10 mouse cellular contexts compared by ENCODE assay signal in genomic region chr14:76780572-76781523, GRCm38 (mm10).
DNase-seq lines count a peak whose midpoint lies in the region; ATAC-seq and TF ChIP-seq lines count a peak whose summit lies in the region.
"Had no signal": no experiment of that assay in that cellular context is flagged by ENCODE, and none has a peak within 500 bp of the region (broad histone marks: within the 10 kb centered on the region; RNA-seq: fewer than 3 reads in every experiment).

No protein-coding gene starts in this region.

- no peak for TF ChIP-seq CTCF in hindbrain, postnatal 0 days (IDR thresholded peaks at IDR 0.05; ENCODE audit: low read depth)
- TF ChIP-seq CTCF in olfactory bulb, adult 2 months (IDR thresholded peaks at IDR 0.05; ENCODE audit: insufficient read depth, low read depth, low read length) = no peak

- H3K27me3 ChIP-seq in neural tube, embryonic 12.5 days (replicated peaks) = no peaks in the 10 kb centered on the region
- H3K27me3 ChIP-seq in hindbrain, postnatal 0 days (ENCODE audit: insufficient read depth, low read length) = no peaks in the 10 kb centered on the region

- TF ChIP-seq POLR2A in olfactory bulb, adult 2 months (IDR thresholded peaks at IDR 0.05; ENCODE audit: insufficient read depth, low read depth, low read length) = no peak

- no peaks in the 10 kb centered on the region for H3K9me3 ChIP-seq in neural tube, embryonic 12.5 days
- H3K9me3 ChIP-seq in hindbrain, postnatal 0 days (ENCODE audit: low read length) = no peaks in the 10 kb centered on the region

- H3K4me1 ChIP-seq in neural tube, embryonic 12.5 days = peaks cover 8% of the 10 kb centered on the region
- H3K4me1 ChIP-seq in hindbrain, postnatal 0 days (ENCODE audit: insufficient read depth, low read length) = peaks cover 6% of the 10 kb centered on the region; the same call in 1 of the 2 replicates
- H3K4me1 ChIP-seq in olfactory bulb, adult 2 months (ENCODE audit: control insufficient read depth, insufficient read depth, low read length) = peaks cover 10% of the 10 kb centered on the region

- no peaks in the 10 kb centered on the region for H3K36me3 ChIP-seq in neural tube, embryonic 12.5 days
- no peaks in the 10 kb centered on the region for H3K36me3 ChIP-seq in hindbrain, postnatal 0 days (ENCODE audit: insufficient read depth, low read length)

- DNase-seq in adrenal gland, adult 8-10 months = peak; percentile 64
- DNase-seq in adrenal gland, adult 18-20 months (ENCODE audit: low spot score in 2 of 2) = no peak
- DNase-seq in neural tube, embryonic 10.5 days (ENCODE audit: extremely low spot score, low spot score) = no peak
- peak; percentile 33 for DNase-seq in hindbrain, postnatal 0 days (ENCODE audit: low spot score)
- DNase-seq in cerebellum, adult 8-10 months = no peak
- no peak for DNase-seq in right cerebral cortex, postnatal 4 days
- DNase-seq: lung, embryonic 14.5 days had no signal

- no peak overlapping the region for H3K9ac ChIP-seq in neural tube, embryonic 12.5 days
- H3K9ac ChIP-seq in hindbrain, postnatal 0 days (replicated peaks; ENCODE audit: low read length) = no peak overlapping the region
- H3K9ac ChIP-seq: lung, embryonic 14.5 days had no signal

- ATAC-seq in neural tube, embryonic 12.5 days (ENCODE audit: low FRiP score, low read depth) = 0 out of 2 replicates have a peak, but pooled peaks have one; percentile 21
- no peak for ATAC-seq in hindbrain, postnatal 0 days

- H3K4me2 ChIP-seq in neural tube, embryonic 12.5 days (replicated peaks) = no peak overlapping the region
- H3K4me2 ChIP-seq in hindbrain, postnatal 0 days (ENCODE audit: low read depth, low read length) = no peak overlapping the region
- H3K4me2 ChIP-seq: lung, embryonic 14.5 days had no signal

- 56% methylated on average over 14 of the region's 14 CpGs for WGBS in neural tube, embryonic 12.5 days
- WGBS in hindbrain, postnatal 0 days = 49% methylated on average over 14 of the region's 14 CpGs
- WGBS in olfactory bulb, adult 2 months = 46% methylated on average over 14 of the region's 14 CpGs

- no peak overlapping the region for H3K27ac ChIP-seq in neural tube, embryonic 12.5 days
- no peak overlapping the region for H3K27ac ChIP-seq in hindbrain, postnatal 0 days
- peak overlapping the region; percentile 68 for H3K27ac ChIP-seq in olfactory bulb, adult 2 months (ENCODE audit: insufficient read depth, low read depth, low read length)

- H3K4me3 ChIP-seq in neural tube, embryonic 12.5 days = no peak overlapping the region
- no peak overlapping the region for H3K4me3 ChIP-seq in hindbrain, postnatal 0 days (ENCODE audit: low read length)
- H3K4me3 ChIP-seq in olfactory bulb, adult 2 months (ENCODE audit: insufficient read depth, low read depth, low read length) = no peak overlapping the region
- H3K4me3 ChIP-seq: erythroblast, embryonic 14.5 days had no signal

Comparison
In these comparisons a context has a peak if more than half of its experiments do, and no peak if none do; other contexts are left out.
1. DNase-seq: peak in adrenal gland, adult 8-10 months (single experiment) and hindbrain, postnatal 0 days (single experiment); none in adrenal gland, adult 18-20 months (0 of 2), neural tube, embryonic 10.5 days (single experiment), cerebellum, adult 8-10 months (single experiment) and right cerebral cortex, postnatal 4 days (single experiment).